Mouse (Mus musculus) lung, postnatal 0 days (tissue): ENCODE measurements around the gene Nr5a2. TPM values are rescaled to one million over a fixed set of nuclear protein-coding genes. Genes with fewer than 3 reads are reported as not detected.
A peak's percentile ranks its signal among the peaks of the same experiment; 100 is the strongest.

Source experiments
- ATAC-seq: fragments of 200-750 bp; cut with Nextera tagmentation; 2 replicates; pipeline ENCODE4 v1.8.0; 2017; ENCODE audit warnings: moderate library complexity
- DNase-seq: peaks from one replicate; pipeline ENCODE4 v3.0.0-alpha.2; 2016; ENCODE audit warnings: low spot score
- H3K27ac ChIP-seq: fragments of 300-500 bp; sonication (generic); 2 replicates; pipeline ENCODE4 v1.5.1; 2014; ENCODE audit warnings: antibody characterized with exemption, mild to moderate bottlenecking, low read length, mixed read lengths
- H3K27me3 ChIP-seq: fragments of 300-500 bp; sonication (generic); replicated peaks from 2 replicates; pipeline ENCODE4 v1.6.1; 2014; ENCODE audit warnings: low read length, mixed read lengths; ENCODE audit not compliant: insufficient read depth
- H3K36me3 ChIP-seq: fragments of 300-500 bp; sonication (generic); 2 replicates; pipeline ENCODE4 v1.6.1; 2014; ENCODE audit warnings: low read length, mixed read lengths; ENCODE audit not compliant: insufficient read depth
- H3K4me1 ChIP-seq: fragments of 300-500 bp; sonication (generic); 2 replicates; pipeline ENCODE4 v1.6.1; 2014; ENCODE audit warnings: antibody characterized with exemption, low read depth, low read length, mixed read lengths; ENCODE audit not compliant: insufficient read depth
- H3K4me2 ChIP-seq: fragments of 300-500 bp; sonication (generic); replicated peaks from 2 replicates; pipeline ENCODE4 v1.6.1; 2014; ENCODE audit warnings: low read depth, mild to moderate bottlenecking, low read length, moderate library complexity, mixed read lengths
- H3K4me3 ChIP-seq: fragments of 300-500 bp; sonication (generic); 2 replicates; pipeline ENCODE4 v1.5.1; 2014; ENCODE audit warnings: low read depth, low read length
- H3K9ac ChIP-seq: fragments of 300-500 bp; sonication (generic); replicated peaks from 2 replicates; pipeline ENCODE4 v1.6.1; 2014; ENCODE audit warnings: low read depth, mild to moderate bottlenecking
- H3K9me3 ChIP-seq: fragments of 300-500 bp; sonication (generic); 2 replicates; pipeline ENCODE4 v1.6.1; 2016; ENCODE audit warnings: low read length, mixed read lengths
- CTCF ChIP-seq: IDR thresholded peaks from 2 replicates; pipeline ENCODE4 v1.5.1; 2016; ENCODE audit warnings: antibody characterized with exemption, mild to moderate bottlenecking
- EP300 ChIP-seq: IDR thresholded peaks from 2 replicates; pipeline ENCODE4 v1.6.1; 2016; ENCODE audit warnings: antibody characterized with exemption, mild to moderate bottlenecking, control low read depth
- WGBS: fragments of 180-500 bp; shearing (Covaris S2); extraction: QIAGEN DNeasy Blood & Tissue Kit; methylation state at CpG from one replicate; pipeline ENCODE4 v1.1.7; 2014; 5-methylcytosine and 5-hydroxymethylcytosine counted together
- polyA plus RNA-seq: library from polyadenylated mRNA; unstranded; fragments of >200 nt; fragmentation: Nextera tagmentation; extraction: Ambion mirVana; gene quantifications from 2 replicates; pipeline ENCODE4 v1.2.1, GENCODE M21; 2015

The Nr5a2 gene
- polyA plus RNA-seq, 1 experiment from 2014 or later: 0.54 TPM

- no peak overlapping the region for H3K27ac ChIP-seq
- no peak for DNase-seq
- H3K4me3 ChIP-seq: no peak overlapping the region
- 93% methylated on average over 5 of the region's 5 CpGs for WGBS
- no peaks in the 10 kb centered on the region for H3K27me3 ChIP-seq
- H3K9ac ChIP-seq: no peak overlapping the region
- H3K36me3 ChIP-seq: no peaks in the 10 kb centered on the region
- no peak for TF ChIP-seq EP300
- TF ChIP-seq CTCF: no peak
- ATAC-seq: no peak
- no peak overlapping the region for H3K4me2 ChIP-seq
- H3K4me1 ChIP-seq: no peaks in the 10 kb centered on the region
- no peaks in the 10 kb centered on the region for H3K9me3 ChIP-seq
Observed at GRCm38 (mm10) chr1:136868285-136868684, 92.0 kb downstream of the Nr5a2 start.

GRCm38 (mm10) chr1:136866481-136867092 is 93.7 kb downstream of the Nr5a2 start:
- Histone ChIP-seq H3K4me3 (no peak overlapping the region), H3K27me3 (no peaks in the 10 kb centered on the region), H3K27ac (no peak overlapping the region), H3K4me2 (no peak overlapping the region), H3K4me1 (no peaks in the 10 kb centered on the region), H3K9me3 (no peaks in the 10 kb centered on the region), H3K36me3 (no peaks in the 10 kb centered on the region), H3K9ac (no peak overlapping the region)
- WGBS: 63% methylated on average over 9 of the region's 9 CpGs
- peak; percentile 22 for DNase-seq
- no peak for ATAC-seq
- TF ChIP-seq CTCF: peak; percentile 58
- TF ChIP-seq EP300: no peak

- Histone ChIP-seq H3K4me1 (no peaks in the 10 kb centered on the region), H3K9ac (no peak overlapping the region), H3K27me3 (no peaks in the 10 kb centered on the region), H3K27ac (no peak overlapping the region), H3K9me3 (no peaks in the 10 kb centered on the region), H3K4me2 (no peak overlapping the region), H3K36me3 (no peaks in the 10 kb centered on the region), H3K4me3 (no peak overlapping the region)
- DNase-seq (peak; percentile 54), ATAC-seq (peak; percentile 59)
- WGBS: 71% methylated on average over 6 of the region's 6 CpGs
- TF ChIP-seq EP300 (no peak), CTCF (no peak)
Observed at GRCm38 (mm10) chr1:136863209-136863608, 97.0 kb downstream of the Nr5a2 start.

- H3K9me3 ChIP-seq: no peaks in the 10 kb centered on the region
- no peak overlapping the region for H3K4me2 ChIP-seq
- H3K4me1 ChIP-seq: no peaks in the 10 kb centered on the region
- WGBS: 34% methylated on average over 4 of the region's 4 CpGs
- TF ChIP-seq CTCF: no peak
- TF ChIP-seq EP300: no peak
- H3K9ac ChIP-seq: no peak overlapping the region
- H3K27me3 ChIP-seq: no peaks in the 10 kb centered on the region
- no peak overlapping the region for H3K4me3 ChIP-seq
- no peak overlapping the region for H3K27ac ChIP-seq
- ATAC-seq (no peak), DNase-seq (peak; percentile 15)
- no peaks in the 10 kb centered on the region for H3K36me3 ChIP-seq
Observed at GRCm38 (mm10) chr1:136859454-136859853, 100.8 kb downstream of the Nr5a2 start.

- 56% methylated on average over 4 of the region's 4 CpGs for WGBS
- no peaks in the 10 kb centered on the region for H3K9me3 ChIP-seq
- H3K27ac ChIP-seq: no peak overlapping the region
- no peak for ATAC-seq
- H3K4me2 ChIP-seq: no peak overlapping the region
- H3K27me3 ChIP-seq: no peaks in the 10 kb centered on the region
- DNase-seq: no peak
- TF ChIP-seq CTCF (0 out of 2 replicates have a peak, but pooled peaks have one; percentile 3), EP300 (no peak)
- no peak overlapping the region for H3K4me3 ChIP-seq
- no peaks in the 10 kb centered on the region for H3K36me3 ChIP-seq
- H3K9ac ChIP-seq: no peak overlapping the region
- H3K4me1 ChIP-seq: no peaks in the 10 kb centered on the region
Observed at GRCm38 (mm10) chr1:136858724-136859123, 101.5 kb downstream of the Nr5a2 start.

- ATAC-seq (no peak), DNase-seq (no peak)
- Histone ChIP-seq H3K9me3 (no peaks in the 10 kb centered on the region), H3K36me3 (no peaks in the 10 kb centered on the region), H3K4me2 (no peak overlapping the region), H3K4me3 (no peak overlapping the region), H3K9ac (no peak overlapping the region), H3K27me3 (no peaks in the 10 kb centered on the region), H3K27ac (no peak overlapping the region), H3K4me1 (no peaks in the 10 kb centered on the region)
- TF ChIP-seq CTCF: peak; percentile 14; the same call in 1 of the 2 replicates
- no peak for TF ChIP-seq EP300
- WGBS: 77% methylated on average over 3 of the region's 3 CpGs
Observed at GRCm38 (mm10) chr1:136856104-136856503, 104.1 kb downstream of the Nr5a2 start.
